Mouse (Mus musculus): ENCODE results near the gene Auh. TPM values are rescaled to one million over a fixed set of nuclear protein-coding genes. Genes with fewer than 3 reads are reported as not detected.

Auh gene
- polyA plus RNA-seq, 1 experiment: 14.9 TPM

DNA sequence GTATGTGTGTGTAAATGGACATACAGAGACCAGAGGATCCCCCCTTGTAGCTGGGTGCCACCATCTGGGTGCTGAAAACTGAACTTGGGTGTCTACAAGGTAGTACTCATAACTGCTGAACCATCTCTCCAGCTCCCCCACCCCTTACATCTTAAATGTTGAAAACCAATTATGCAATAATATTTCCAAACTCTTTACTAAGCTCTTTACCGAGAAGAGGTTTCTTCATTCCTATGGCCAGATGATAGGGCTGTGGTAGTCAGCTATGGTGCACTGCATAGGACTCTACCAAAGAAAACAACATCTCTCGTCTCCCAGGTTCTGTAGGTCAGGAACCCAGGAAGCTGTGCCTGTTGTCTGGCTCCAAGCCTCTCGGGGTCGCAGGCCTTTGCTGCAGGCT, 83.9 kb downstream of the Auh start:
- no peak overlapping the region for H3K27ac ChIP-seq (ENCODE audit: insufficient read depth, low read depth, low read length)
- TF ChIP-seq CTCF (IDR thresholded peaks at IDR 0.05; ENCODE audit: extremely low read depth, insufficient read length, insufficient replicate concordance, low read depth, low read length) (no peak), POLR2A (IDR thresholded peaks at IDR 0.05; ENCODE audit: low read depth, low read length) (no peak)
- H3K4me1 ChIP-seq (ENCODE audit: control insufficient read depth, insufficient read depth, insufficient read length, low read length): peaks cover 12% of the 10 kb centered on the region
- 87% methylated on average over 4 of the region's 4 CpGs for WGBS
- no peaks in the 10 kb centered on the region for H3K27me3 ChIP-seq (ENCODE audit: control insufficient read depth, insufficient read depth, low read length)
- no peaks in the 10 kb centered on the region for H3K36me3 ChIP-seq (ENCODE audit: control insufficient read depth, insufficient read depth, low read length)
- no peak overlapping the region for H3K4me3 ChIP-seq (ENCODE audit: low read depth, low read length)

DNA sequence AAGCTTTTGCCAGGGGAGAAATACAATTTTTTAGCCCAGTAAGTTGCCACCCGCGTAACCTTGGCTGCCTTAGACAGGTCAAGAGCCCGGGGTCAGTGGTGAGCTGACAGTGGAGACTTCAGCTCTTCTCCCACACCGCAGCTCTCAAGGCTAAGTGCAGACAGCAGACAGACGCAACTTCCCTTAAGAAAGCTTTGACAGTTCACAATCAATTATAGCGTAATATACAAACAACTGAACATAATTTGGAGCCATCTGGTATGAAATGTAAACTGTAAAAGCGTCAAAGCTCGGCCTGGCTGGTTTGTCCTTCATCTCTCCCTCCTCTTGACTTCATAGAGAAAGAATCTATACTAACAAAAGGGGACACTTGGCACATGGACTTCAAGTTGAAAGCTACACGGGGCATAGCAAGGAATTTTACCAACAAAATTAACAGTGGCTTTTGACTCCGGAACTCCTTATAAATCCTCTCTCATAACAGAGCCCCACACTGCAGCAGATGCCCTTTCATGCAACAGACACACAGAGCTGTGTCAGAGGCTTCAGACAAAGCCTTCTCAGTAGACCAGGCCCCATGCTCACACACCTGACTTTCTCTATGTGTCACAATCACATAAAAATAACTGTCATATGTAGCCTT, 85.8 kb downstream of the Auh start:
- TF ChIP-seq CTCF (IDR thresholded peaks at IDR 0.05; ENCODE audit: extremely low read depth, insufficient read length, insufficient replicate concordance, low read depth, low read length): no peak
- no peak for TF ChIP-seq POLR2A (IDR thresholded peaks at IDR 0.05; ENCODE audit: low read depth, low read length)
- H3K36me3 ChIP-seq (ENCODE audit: control insufficient read depth, insufficient read depth, low read length): 0 out of 2 replicates have a peak, but pooled peaks cover 2% of the 10 kb centered on the region
- WGBS: 77% methylated on average over 10 of the region's 10 CpGs

DNA sequence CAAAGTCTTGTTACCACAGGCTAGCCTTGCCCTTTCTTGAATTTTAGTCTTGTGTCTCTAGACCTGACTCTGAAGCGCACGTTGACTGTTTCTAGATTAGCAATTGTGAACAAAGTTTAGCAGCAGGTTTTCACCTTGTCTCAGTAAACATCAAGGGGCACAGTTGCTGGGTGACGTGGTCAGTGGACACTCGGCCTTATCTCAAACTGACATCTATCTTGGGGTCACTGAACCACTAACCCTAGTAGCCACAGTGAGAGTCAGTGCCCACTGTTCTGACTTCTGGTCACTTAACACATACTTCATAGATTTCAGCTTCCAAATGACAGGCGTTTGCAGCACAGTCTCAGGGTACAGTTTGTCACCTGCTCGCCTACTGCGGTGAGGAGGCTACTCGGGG, 93.2 kb downstream of the Auh start:
- TF ChIP-seq CTCF (IDR thresholded peaks at IDR 0.05; ENCODE audit: extremely low read depth, insufficient read length, insufficient replicate concordance, low read depth, low read length) (no peak), POLR2A (IDR thresholded peaks at IDR 0.05; ENCODE audit: low read depth, low read length) (no peak)
- H3K36me3 ChIP-seq (ENCODE audit: control insufficient read depth, insufficient read depth, low read length): peaks cover 19% of the 10 kb centered on the region
- WGBS: 92% methylated on average over 8 of the region's 8 CpGs
- no peak overlapping the region for H3K27ac ChIP-seq (ENCODE audit: insufficient read depth, low read depth, low read length)
- H3K4me1 ChIP-seq (ENCODE audit: control insufficient read depth, insufficient read depth, insufficient read length, low read length): peaks cover 23% of the 10 kb centered on the region
- no peaks in the 10 kb centered on the region for H3K27me3 ChIP-seq (ENCODE audit: control insufficient read depth, insufficient read depth, low read length)
- H3K4me3 ChIP-seq (ENCODE audit: low read depth, low read length): no peak overlapping the region

More for the DNA sequence above, 85.8 kb downstream of the Auh start:
- Histone ChIP-seq H3K27me3 (ENCODE audit: control insufficient read depth, insufficient read depth, low read length) (no peaks in the 10 kb centered on the region), H3K4me3 (ENCODE audit: low read depth, low read length) (no peak overlapping the region), H3K4me1 (ENCODE audit: control insufficient read depth, insufficient read depth, insufficient read length, low read length) (no peaks in the 10 kb centered on the region), H3K27ac (ENCODE audit: insufficient read depth, low read depth, low read length) (no peak overlapping the region)

DNA sequence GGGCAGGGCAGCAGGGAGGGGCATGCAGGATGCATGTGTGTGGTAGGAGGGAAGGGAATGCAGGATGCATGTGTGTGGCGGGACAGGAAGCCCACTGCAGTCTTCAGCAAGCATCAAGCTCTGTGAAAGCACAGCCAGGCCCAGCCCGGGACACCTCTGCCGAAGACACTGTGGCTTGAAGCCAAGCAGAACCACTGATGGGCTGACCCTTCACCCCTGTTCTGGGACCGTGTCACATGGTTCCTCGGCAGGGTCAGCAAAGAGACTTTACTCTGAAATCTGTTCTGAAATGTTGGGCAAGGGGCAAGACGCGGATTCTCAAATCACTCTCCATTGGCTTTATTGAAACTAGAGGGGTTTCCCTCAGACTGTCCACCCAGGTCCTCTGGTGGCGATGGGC, 94.9 kb downstream of the Auh start:
- TF ChIP-seq POLR2A (IDR thresholded peaks at IDR 0.05; ENCODE audit: low read depth, low read length) (no peak), CTCF (IDR thresholded peaks at IDR 0.05; ENCODE audit: extremely low read depth, insufficient read length, insufficient replicate concordance, low read depth, low read length) (no peak)
- H3K36me3 ChIP-seq (ENCODE audit: control insufficient read depth, insufficient read depth, low read length): peaks cover 17% of the 10 kb centered on the region
- WGBS: 87% methylated on average over 8 of the region's 8 CpGs

DNA sequence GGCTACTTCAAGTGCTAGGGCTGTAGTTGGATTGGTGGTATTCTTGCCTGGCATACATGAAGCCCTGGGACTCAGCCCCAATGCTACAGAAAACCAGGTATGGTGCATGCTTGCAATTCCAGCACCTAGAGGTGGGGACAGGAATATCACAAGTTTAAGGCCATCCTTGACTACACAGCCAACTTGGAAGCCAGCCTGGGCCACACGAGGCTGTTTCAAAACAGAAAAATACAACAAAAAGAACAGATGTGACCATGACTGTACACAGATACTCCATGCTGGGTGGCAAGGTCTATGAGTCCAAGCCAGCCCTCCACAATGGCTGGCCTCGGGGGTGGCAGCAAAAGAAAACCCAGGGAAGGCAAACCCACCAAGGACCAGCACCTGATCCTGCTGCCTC, 95.7 kb downstream of the Auh start:
- H3K27me3 ChIP-seq (ENCODE audit: control insufficient read depth, insufficient read depth, low read length): no peaks in the 10 kb centered on the region
- TF ChIP-seq CTCF (IDR thresholded peaks at IDR 0.05; ENCODE audit: extremely low read depth, insufficient read length, insufficient replicate concordance, low read depth, low read length) (no peak), POLR2A (IDR thresholded peaks at IDR 0.05; ENCODE audit: low read depth, low read length) (no peak)
- H3K4me3 ChIP-seq (ENCODE audit: low read depth, low read length): no peak overlapping the region
- H3K27ac ChIP-seq (ENCODE audit: insufficient read depth, low read depth, low read length): no peak overlapping the region
- H3K4me1 ChIP-seq (ENCODE audit: control insufficient read depth, insufficient read depth, insufficient read length, low read length): peaks cover 38% of the 10 kb centered on the region
- H3K36me3 ChIP-seq (ENCODE audit: control insufficient read depth, insufficient read depth, low read length): peaks cover 17% of the 10 kb centered on the region
- 77% methylated on average over 2 of the region's 2 CpGs for WGBS

More for the DNA sequence above, 94.9 kb downstream of the Auh start:
- no peaks in the 10 kb centered on the region for H3K27me3 ChIP-seq (ENCODE audit: control insufficient read depth, insufficient read depth, low read length)
- peaks cover 34% of the 10 kb centered on the region for H3K4me1 ChIP-seq (ENCODE audit: control insufficient read depth, insufficient read depth, insufficient read length, low read length)
- H3K27ac ChIP-seq (ENCODE audit: insufficient read depth, low read depth, low read length): no peak overlapping the region
- no peak overlapping the region for H3K4me3 ChIP-seq (ENCODE audit: low read depth, low read length)

DNA sequence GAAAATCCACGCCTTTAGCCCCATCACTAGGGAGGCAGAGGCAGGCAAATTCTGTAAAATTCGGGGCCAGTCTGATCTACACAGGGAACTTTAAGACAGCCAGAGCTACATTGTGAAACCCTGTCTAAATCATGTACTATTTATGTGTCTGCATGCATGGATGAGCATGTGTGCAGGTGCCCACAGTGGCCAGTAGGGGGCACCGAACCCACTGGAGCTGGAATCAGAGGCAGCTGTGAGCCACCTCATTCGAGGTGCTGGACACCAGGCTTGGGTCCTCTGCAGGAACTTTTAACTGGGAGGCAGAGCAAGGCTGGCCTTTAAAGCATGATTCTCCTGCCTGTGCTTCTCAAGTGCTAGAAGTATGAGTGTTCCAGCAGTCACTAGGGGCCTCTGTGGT, 96.3 kb downstream of the Auh start:
- Histone ChIP-seq H3K4me1 (ENCODE audit: control insufficient read depth, insufficient read depth, insufficient read length, low read length) (peaks cover 43% of the 10 kb centered on the region), H3K4me3 (ENCODE audit: low read depth, low read length) (no peak overlapping the region), H3K36me3 (ENCODE audit: control insufficient read depth, insufficient read depth, low read length) (peaks cover 14% of the 10 kb centered on the region), H3K27ac (ENCODE audit: insufficient read depth, low read depth, low read length) (0 out of 2 replicates have a peak overlapping the region, but pooled peaks have one; percentile 41), H3K27me3 (ENCODE audit: control insufficient read depth, insufficient read depth, low read length) (no peaks in the 10 kb centered on the region)
- TF ChIP-seq CTCF (IDR thresholded peaks at IDR 0.05; ENCODE audit: extremely low read depth, insufficient read length, insufficient replicate concordance, low read depth, low read length) (peak; percentile 70; the same call in 1 of the 2 replicates), POLR2A (IDR thresholded peaks at IDR 0.05; ENCODE audit: low read depth, low read length) (no peak)
- WGBS: 74% methylated on average over 4 of the region's 4 CpGs

DNA sequence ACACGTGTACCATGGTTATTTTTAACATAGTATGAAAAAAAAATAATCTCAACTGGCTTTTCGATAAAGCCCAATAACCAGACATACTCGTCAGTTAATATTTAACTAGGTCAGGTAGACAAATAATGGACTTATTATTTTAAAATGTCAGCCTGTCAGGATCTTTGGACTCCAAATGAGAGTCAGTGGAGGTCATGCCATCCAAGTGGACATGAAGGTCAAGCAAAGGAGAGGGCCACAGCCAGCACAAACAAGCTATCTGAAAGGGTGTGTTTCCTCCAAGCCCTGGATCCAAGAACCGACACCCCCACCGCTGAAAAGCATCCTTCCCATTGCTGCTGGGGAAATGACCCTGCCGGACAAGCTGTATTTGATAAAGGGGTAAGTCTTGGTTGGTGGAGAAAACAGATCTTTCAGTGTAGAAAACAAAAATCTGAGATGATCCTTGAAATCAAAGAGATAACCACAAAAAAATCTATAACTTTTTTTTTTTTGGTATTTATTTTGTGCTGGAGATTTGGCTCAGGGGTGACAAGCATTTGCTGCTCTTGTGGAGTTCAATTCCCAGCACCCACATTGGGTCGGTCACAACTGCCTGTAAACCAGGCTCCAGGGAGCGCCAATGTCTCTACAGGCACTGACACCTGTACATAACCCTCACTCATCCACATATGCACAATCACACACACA, 96.9 kb downstream of the Auh start:
- Histone ChIP-seq H3K4me1 (ENCODE audit: control insufficient read depth, insufficient read depth, insufficient read length, low read length) (peaks cover 45% of the 10 kb centered on the region), H3K4me3 (ENCODE audit: low read depth, low read length) (no peak overlapping the region), H3K27me3 (ENCODE audit: control insufficient read depth, insufficient read depth, low read length) (no peaks in the 10 kb centered on the region), H3K27ac (ENCODE audit: insufficient read depth, low read depth, low read length) (0 out of 2 replicates have a peak overlapping the region, but pooled peaks have one; percentile 41), H3K36me3 (ENCODE audit: control insufficient read depth, insufficient read depth, low read length) (peaks cover 13% of the 10 kb centered on the region)
- TF ChIP-seq CTCF (IDR thresholded peaks at IDR 0.05; ENCODE audit: extremely low read depth, insufficient read length, insufficient replicate concordance, low read depth, low read length): no peak
- TF ChIP-seq POLR2A (IDR thresholded peaks at IDR 0.05; ENCODE audit: low read depth, low read length): no peak
- 42% methylated on average over 8 of the region's 8 CpGs for WGBS

Measured in small intestine, adult 2 months (tissue).